Mouse (Mus musculus): ENCODE data around the gene Miga2. TPM values are rescaled to one million over a fixed set of nuclear protein-coding genes. Genes with fewer than 3 reads are reported as not detected.
"Not testable (repeated sequence)": the region's sequence is repeated elsewhere in the genome, so short reads cannot be mapped to it uniquely, and the experiment has no call there.

Gene Miga2
- polyA plus RNA-seq, 1 experiment from 2014 or later = 8.5 TPM

GRCm38 (mm10) chr2:30413038-30413973 lies 49.3 kb downstream of the Miga2 start:
- DNase-seq = no peak
- 0 out of 2 replicates have a peak overlapping the region, but pooled peaks have one; percentile 96 for H3K27ac ChIP-seq
- H3K9ac ChIP-seq = peak overlapping the region; percentile 100
- 80% methylated on average over 16 of the region's 16 CpGs for WGBS (ENCODE audit: insufficient replicate concordance)
- H3K4me3 ChIP-seq (replicated peaks) = peak overlapping the region; percentile 100; the same call in 1 of the 2 replicates
- H3K4me1 ChIP-seq (replicated peaks) = peaks cover 41% of the 10 kb centered on the region
- H3K4me2 ChIP-seq = peak overlapping the region; percentile 85
- peaks cover 39% of the 10 kb centered on the region for H3K36me3 ChIP-seq
- ATAC-seq (ENCODE audit: low read depth) = no peak
- H3K27me3 ChIP-seq = no peaks in the 10 kb centered on the region
- no peaks in the 10 kb centered on the region for H3K9me3 ChIP-seq (replicated peaks)

- Histone ChIP-seq H3K4me1 (replicated peaks) (peaks cover 49% of the 10 kb centered on the region), H3K27me3 (no peaks in the 10 kb centered on the region), H3K9ac (peak overlapping the region; percentile 100), H3K36me3 (peaks cover 33% of the 10 kb centered on the region), H3K9me3 (replicated peaks) (no peaks in the 10 kb centered on the region), H3K27ac (peak overlapping the region; percentile 96; the same call in 1 of the 2 replicates), H3K4me2 (peak overlapping the region; percentile 85), H3K4me3 (replicated peaks) (peak overlapping the region; percentile 100)
- DNase-seq (no peak), ATAC-seq (ENCODE audit: low read depth) (no peak)
- WGBS (ENCODE audit: insufficient replicate concordance) = 74% methylated on average over 4 of the region's 4 CpGs
Observed at GRCm38 (mm10) chr2:30414101-30414500, 50.1 kb downstream of the Miga2 start.

- peak overlapping the region; percentile 96 for H3K27ac ChIP-seq
- H3K9me3 ChIP-seq (replicated peaks) = no peaks in the 10 kb centered on the region
- H3K36me3 ChIP-seq = peaks cover 29% of the 10 kb centered on the region
- H3K4me3 ChIP-seq (replicated peaks) = peak overlapping the region; percentile 100
- no peaks in the 10 kb centered on the region for H3K27me3 ChIP-seq
- H3K9ac ChIP-seq = peak overlapping the region; percentile 100
- H3K4me1 ChIP-seq (replicated peaks) = peaks cover 51% of the 10 kb centered on the region
- no peak for DNase-seq
- peak overlapping the region; percentile 85 for H3K4me2 ChIP-seq
- no peak for ATAC-seq (ENCODE audit: low read depth)
- WGBS (ENCODE audit: insufficient replicate concordance) = 51% methylated on average over 5 of the region's 5 CpGs
Observed at GRCm38 (mm10) chr2:30414681-30415080, 50.6 kb downstream of the Miga2 start.

GRCm38 (mm10) chr2:30415157-30415935 lies 51.3 kb downstream of the Miga2 start, which contains the start of gene Crat:
Gene Crat, minus strand, starts transcription at chr2:30415813.
- ATAC-seq (ENCODE audit: low read depth) (peak; percentile 87), DNase-seq (peak; percentile 93)
- peak within 1 kb of the TSS; percentile 100 for H3K4me3 ChIP-seq (replicated peaks)
- H3K4me1 ChIP-seq (replicated peaks) = peaks cover 55% of the 10 kb centered on the region
- no peaks in the 10 kb centered on the region for H3K27me3 ChIP-seq
- H3K4me2 ChIP-seq = peak within 1 kb of the TSS; percentile 85
- H3K9me3 ChIP-seq (replicated peaks) = no peaks in the 10 kb centered on the region
- H3K27ac ChIP-seq = peak within 1 kb of the TSS; percentile 96
- H3K36me3 ChIP-seq = peaks cover 28% of the 10 kb centered on the region
- 1% methylated on average over 58 of the region's 58 CpGs for WGBS (ENCODE audit: insufficient replicate concordance)
- peak within 1 kb of the TSS; percentile 100 for H3K9ac ChIP-seq

GRCm38 (mm10) chr2:30415936-30416648 lies 52.1 kb downstream of the Miga2 start, which contains the start of gene Ptpa:
Gene Ptpa, plus strand, starts transcription at chr2:30416039.
- peak within 1 kb of the TSS; percentile 85 for H3K4me2 ChIP-seq
- ATAC-seq (ENCODE audit: low read depth) (peak; percentile 68), DNase-seq (peak; percentile 84)
- H3K36me3 ChIP-seq = peaks cover 30% of the 10 kb centered on the region
- H3K27ac ChIP-seq = peak within 1 kb of the TSS; percentile 96
- H3K4me3 ChIP-seq (replicated peaks) = peak within 1 kb of the TSS; percentile 100
- WGBS (ENCODE audit: insufficient replicate concordance) = under 1% methylated on average over 65 of the region's 67 CpGs
- peak within 1 kb of the TSS; percentile 100 for H3K9ac ChIP-seq
- H3K27me3 ChIP-seq = no peaks in the 10 kb centered on the region
- H3K9me3 ChIP-seq (replicated peaks) = no peaks in the 10 kb centered on the region
- peaks cover 62% of the 10 kb centered on the region for H3K4me1 ChIP-seq (replicated peaks)

- ATAC-seq (ENCODE audit: low read depth) = no peak
- Histone ChIP-seq H3K4me3 (replicated peaks) (peak overlapping the region; percentile 100), H3K9me3 (replicated peaks) (no peaks in the 10 kb centered on the region), H3K9ac (peak overlapping the region; percentile 100), H3K27me3 (no peaks in the 10 kb centered on the region), H3K27ac (peak overlapping the region; percentile 96), H3K36me3 (peaks cover 35% of the 10 kb centered on the region), H3K4me2 (peak overlapping the region; percentile 85), H3K4me1 (replicated peaks) (peaks cover 68% of the 10 kb centered on the region)
- WGBS (ENCODE audit: insufficient replicate concordance) = 0% methylated on average over 7 of the region's 7 CpGs
- DNase-seq = no peak
Observed at GRCm38 (mm10) chr2:30416649-30416965, 52.6 kb downstream of the Miga2 start.

GRCm38 (mm10) chr2:30417154-30417553 lies 53.1 kb downstream of the Miga2 start:
- Histone ChIP-seq H3K27ac (peak overlapping the region; percentile 96), H3K4me1 (replicated peaks) (peaks cover 69% of the 10 kb centered on the region), H3K9ac (peak overlapping the region; percentile 100), H3K4me3 (replicated peaks) (peak overlapping the region; percentile 100), H3K36me3 (peaks cover 37% of the 10 kb centered on the region), H3K4me2 (peak overlapping the region; percentile 85)
- WGBS (ENCODE audit: insufficient replicate concordance) = 32% methylated on average over 6 of the region's 6 CpGs
- not testable (repeated sequence) for H3K9me3 ChIP-seq (replicated peaks); H3K27me3 ChIP-seq; DNase-seq; ATAC-seq (ENCODE audit: low read depth)

GRCm38 (mm10) chr2:30417595-30418165 lies 53.6 kb downstream of the Miga2 start:
- H3K4me3 ChIP-seq (replicated peaks) = peak overlapping the region; percentile 100
- 21% methylated on average over 5 of the region's 5 CpGs for WGBS (ENCODE audit: insufficient replicate concordance)
- ATAC-seq (ENCODE audit: low read depth) (peak; percentile 75), DNase-seq (peak; percentile 50)
- peaks cover 37% of the 10 kb centered on the region for H3K36me3 ChIP-seq
- H3K4me2 ChIP-seq = peak overlapping the region; percentile 85
- H3K9ac ChIP-seq = peak overlapping the region; percentile 100
- H3K27me3 ChIP-seq = no peaks in the 10 kb centered on the region
- peak overlapping the region; percentile 96 for H3K27ac ChIP-seq
- H3K9me3 ChIP-seq (replicated peaks) = no peaks in the 10 kb centered on the region
- H3K4me1 ChIP-seq (replicated peaks) = peaks cover 69% of the 10 kb centered on the region

- Histone ChIP-seq H3K4me2 (peak overlapping the region; percentile 85), H3K9ac (peak overlapping the region; percentile 100), H3K27ac (peak overlapping the region; percentile 96), H3K36me3 (peaks cover 36% of the 10 kb centered on the region), H3K4me1 (replicated peaks) (peaks cover 68% of the 10 kb centered on the region), H3K9me3 (replicated peaks) (no peaks in the 10 kb centered on the region), H3K4me3 (replicated peaks) (peak overlapping the region; percentile 100), H3K27me3 (no peaks in the 10 kb centered on the region)
- DNase-seq = no peak
- WGBS (ENCODE audit: insufficient replicate concordance) = 66% methylated on average over 6 of the region's 6 CpGs
- ATAC-seq (ENCODE audit: low read depth) = no peak
Observed at GRCm38 (mm10) chr2:30418259-30418658, 54.2 kb downstream of the Miga2 start.

- 24% methylated on average over 10 of the region's 10 CpGs for WGBS (ENCODE audit: insufficient replicate concordance)
- Histone ChIP-seq H3K27ac (peak overlapping the region; percentile 96), H3K4me3 (replicated peaks) (peak overlapping the region; percentile 100), H3K36me3 (peaks cover 44% of the 10 kb centered on the region), H3K4me1 (replicated peaks) (peaks cover 64% of the 10 kb centered on the region), H3K9ac (peak overlapping the region; percentile 100), H3K9me3 (replicated peaks) (no peaks in the 10 kb centered on the region), H3K27me3 (no peaks in the 10 kb centered on the region), H3K4me2 (peak overlapping the region; percentile 85)
- no peak for DNase-seq
- ATAC-seq (ENCODE audit: low read depth) = no peak
Observed at GRCm38 (mm10) chr2:30419112-30419511, 55.1 kb downstream of the Miga2 start.

Data from liver, embryonic 13.5 days (tissue).